Mouse (Mus musculus): ENCODE measurements around the gene Ctnna3.

DNA sequence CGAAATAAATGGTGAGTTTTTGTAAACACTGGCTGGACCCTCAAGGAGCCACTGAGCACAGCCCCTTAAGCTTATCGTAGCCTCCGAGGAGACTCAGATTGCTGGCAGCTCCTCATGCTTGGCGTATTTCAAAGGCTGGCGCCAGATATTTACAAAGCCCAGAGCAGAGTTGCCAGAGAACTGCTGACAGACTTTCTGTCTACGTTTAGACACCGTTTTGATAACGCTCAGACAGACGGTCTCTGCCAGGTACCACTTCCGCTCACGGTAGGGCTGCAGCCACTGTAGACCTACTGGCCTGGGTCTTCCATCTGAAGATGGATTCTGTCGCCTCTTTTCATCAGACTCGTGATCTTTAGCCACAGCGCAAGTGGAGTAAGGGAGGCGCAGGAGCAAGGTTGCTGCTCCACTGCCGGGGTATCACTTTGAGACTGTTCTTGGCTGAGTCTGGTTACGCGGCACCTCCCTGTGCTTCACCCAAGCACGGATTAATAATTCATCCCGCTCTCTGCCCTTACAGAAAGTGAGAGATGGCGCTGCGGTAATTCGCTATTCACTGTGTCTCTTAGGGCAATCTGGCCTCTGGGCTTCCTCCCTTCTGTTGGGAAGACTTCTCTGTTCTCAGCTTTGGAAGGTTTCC lies 456.7 kb downstream of the Ctnna3 start:
- TF ChIP-seq CTCF (IDR thresholded peaks at IDR 0.05; ENCODE audit: low read depth): no peak
- no peak for TF ChIP-seq EP300 (IDR thresholded peaks at IDR 0.05; ENCODE audit: low read depth)
